Mouse (Mus musculus): ENCODE data around the gene Adcy4. TPM values are rescaled to one million over a fixed set of nuclear protein-coding genes. Genes with fewer than 3 reads are reported as not detected.

The Adcy4 gene
- polyA plus RNA-seq, 1 experiment from 2014 or later: 18.0 TPM

DNA sequence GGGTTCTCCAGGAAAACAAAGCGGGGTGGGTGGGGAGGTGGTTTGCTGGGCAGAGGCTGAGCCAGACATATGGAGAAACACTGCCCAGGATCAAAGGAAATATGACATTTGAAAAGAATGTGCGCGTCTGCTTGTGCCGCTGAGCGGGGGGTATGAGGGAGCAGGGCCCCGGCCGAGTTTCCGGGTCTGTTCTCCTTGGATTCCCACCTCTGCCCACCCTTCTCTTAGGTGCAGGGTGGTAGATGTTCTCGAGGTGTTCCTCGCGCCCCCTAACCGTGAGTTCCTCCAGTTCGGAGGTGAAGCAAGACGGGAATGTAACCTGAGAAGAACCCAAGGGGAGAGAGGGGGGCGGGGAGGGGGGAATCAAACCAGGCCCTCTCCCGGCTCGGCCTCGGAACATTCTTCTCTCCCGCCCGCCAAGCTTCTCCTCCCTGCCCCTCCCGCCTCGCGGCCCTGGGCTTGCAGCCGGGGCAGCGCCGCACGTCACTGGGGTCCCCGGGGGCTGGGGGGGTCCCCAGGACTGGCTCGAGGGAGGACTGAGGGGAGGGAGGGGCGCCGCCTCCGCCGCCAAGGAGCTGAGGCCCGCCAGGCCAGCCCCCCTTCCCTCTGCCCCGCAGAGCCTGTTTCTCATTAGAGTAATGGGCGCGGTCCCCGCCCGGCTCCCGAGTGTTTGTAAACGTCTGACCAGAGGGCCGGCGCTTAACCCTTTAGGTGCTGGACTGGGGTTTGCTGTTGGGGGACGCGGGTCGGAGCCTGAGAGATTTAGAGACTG lies 39.3 kb upstream of the Adcy4 start, which contains the start of gene Nfatc4:
TSS of gene Nfatc4 (plus strand) at position 154 of the 772 bp plus-strand sequence.
- peaks cover 9% of the 10 kb centered on the region; the same call in 1 of the 2 replicates for H3K36me3 ChIP-seq
- peak within 1 kb of the TSS; percentile 99 for H3K27ac ChIP-seq
- 1% methylated on average over 40 of the region's 46 CpGs for WGBS
- H3K9ac ChIP-seq: peak within 1 kb of the TSS; percentile 62
- peaks cover 37% of the 10 kb centered on the region for H3K4me1 ChIP-seq
- H3K4me2 ChIP-seq: peak within 1 kb of the TSS; percentile 79
- peak within 1 kb of the TSS; percentile 71 for H3K4me3 ChIP-seq
- no peaks in the 10 kb centered on the region for H3K27me3 ChIP-seq
- no peaks in the 10 kb centered on the region for H3K9me3 ChIP-seq
- peak; percentile 91 for ATAC-seq (ENCODE audit: borderline replicate concordance, extremely low read depth, low FRiP score, low TSS enrichment)

DNA sequence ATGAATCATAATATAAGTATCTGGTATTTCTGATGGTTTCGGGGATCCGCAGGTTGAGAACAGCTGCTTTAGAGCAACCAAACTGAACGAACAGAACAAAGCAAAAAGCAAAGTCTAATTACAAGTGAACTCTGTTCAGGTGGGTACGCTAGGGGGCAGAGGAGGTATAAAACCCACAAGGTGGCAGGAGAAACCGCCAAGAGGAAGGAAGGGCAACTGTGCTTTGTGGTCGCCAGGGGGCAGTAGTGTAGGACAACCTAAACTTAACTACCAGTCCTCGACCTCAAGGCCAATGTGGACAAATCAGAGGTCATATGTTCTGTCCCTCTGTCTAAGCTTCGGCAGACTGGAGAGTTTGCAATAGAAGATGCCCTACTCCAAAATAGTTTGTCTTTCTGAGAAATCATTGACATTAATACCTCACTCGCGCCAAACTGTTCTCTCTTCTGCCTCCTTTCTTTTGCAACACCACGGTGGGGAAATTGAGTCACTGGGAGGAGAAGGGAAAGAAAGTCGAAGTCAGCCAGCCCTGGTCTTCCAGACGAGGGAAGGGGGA lies 38.6 kb upstream of the Adcy4 start:
- Histone ChIP-seq H3K9me3 (no peaks in the 10 kb centered on the region), H3K4me2 (peak overlapping the region; percentile 79), H3K36me3 (peaks cover 4% of the 10 kb centered on the region; the same call in 1 of the 2 replicates), H3K27ac (peak overlapping the region; percentile 99), H3K9ac (peak overlapping the region; percentile 62), H3K27me3 (no peaks in the 10 kb centered on the region), H3K4me3 (peak overlapping the region; percentile 71), H3K4me1 (peaks cover 30% of the 10 kb centered on the region)
- ATAC-seq (ENCODE audit: borderline replicate concordance, extremely low read depth, low FRiP score, low TSS enrichment): no peak
- 3% methylated on average over 13 of the region's 13 CpGs for WGBS

DNA sequence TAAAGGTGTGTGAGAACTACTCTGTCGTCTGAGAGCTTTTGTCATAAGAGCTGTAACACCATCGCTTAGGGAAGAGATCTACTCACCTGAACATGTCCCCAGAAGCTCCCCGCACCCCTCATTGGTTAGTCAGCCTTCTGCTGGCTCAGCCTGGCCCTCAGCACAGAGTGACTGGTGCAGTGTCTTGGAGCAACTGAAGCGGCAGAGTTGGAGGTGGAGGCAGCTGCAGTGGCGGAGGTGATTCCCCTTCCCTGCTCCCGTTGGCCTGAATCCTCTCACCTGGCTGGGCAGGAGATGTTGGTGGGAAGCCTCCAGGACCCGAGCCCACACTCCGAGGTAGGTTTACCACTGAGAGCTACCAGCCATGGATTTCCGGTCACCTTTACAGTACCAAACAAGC lies 36.7 kb upstream of the Adcy4 start:
- no peak overlapping the region for H3K4me3 ChIP-seq
- H3K4me1 ChIP-seq: peaks cover 13% of the 10 kb centered on the region
- H3K27ac ChIP-seq: no peak overlapping the region
- H3K9me3 ChIP-seq: no peaks in the 10 kb centered on the region
- ATAC-seq (ENCODE audit: borderline replicate concordance, extremely low read depth, low FRiP score, low TSS enrichment): no peak
- no peaks in the 10 kb centered on the region for H3K36me3 ChIP-seq
- H3K4me2 ChIP-seq: no peak overlapping the region
- WGBS: 82% methylated on average over 9 of the region's 9 CpGs
- no peaks in the 10 kb centered on the region for H3K27me3 ChIP-seq
- H3K9ac ChIP-seq: no peak overlapping the region

DNA sequence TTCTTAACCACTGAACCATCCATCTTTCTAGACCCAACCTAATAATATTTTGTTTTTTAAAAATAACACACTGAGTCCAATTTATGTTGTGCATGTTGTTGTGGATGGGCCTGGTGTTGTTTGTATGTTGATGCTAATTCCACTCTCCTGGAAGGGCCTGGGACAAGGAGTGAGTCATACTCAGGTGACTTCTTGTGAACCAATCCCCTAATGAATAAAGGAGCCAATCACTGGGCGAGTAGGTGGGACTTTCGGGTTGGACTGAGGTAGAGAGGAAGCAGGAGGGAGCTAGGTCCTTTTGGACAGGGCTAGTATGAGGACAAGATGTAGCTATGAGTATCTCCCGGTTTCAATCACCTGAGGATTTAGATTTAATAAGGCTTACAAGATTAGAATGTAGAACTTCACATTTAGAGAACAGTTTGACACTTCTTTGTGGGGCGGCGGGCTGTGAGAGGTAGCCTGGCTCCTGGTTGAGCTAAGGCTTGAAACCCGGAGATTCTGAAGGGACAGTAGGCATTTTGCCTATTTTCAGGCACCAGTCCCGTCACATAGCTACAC lies 36.0 kb upstream of the Adcy4 start:
- no peaks in the 10 kb centered on the region for H3K27me3 ChIP-seq
- no peaks in the 10 kb centered on the region for H3K9me3 ChIP-seq
- no peak overlapping the region for H3K4me2 ChIP-seq
- no peak for ATAC-seq (ENCODE audit: borderline replicate concordance, extremely low read depth, low FRiP score, low TSS enrichment)
- WGBS: 74% methylated on average over 7 of the region's 7 CpGs
- no peaks in the 10 kb centered on the region for H3K36me3 ChIP-seq
- H3K4me3 ChIP-seq: no peak overlapping the region
- H3K9ac ChIP-seq: no peak overlapping the region
- H3K4me1 ChIP-seq: peaks cover 19% of the 10 kb centered on the region
- no peak overlapping the region for H3K27ac ChIP-seq

DNA sequence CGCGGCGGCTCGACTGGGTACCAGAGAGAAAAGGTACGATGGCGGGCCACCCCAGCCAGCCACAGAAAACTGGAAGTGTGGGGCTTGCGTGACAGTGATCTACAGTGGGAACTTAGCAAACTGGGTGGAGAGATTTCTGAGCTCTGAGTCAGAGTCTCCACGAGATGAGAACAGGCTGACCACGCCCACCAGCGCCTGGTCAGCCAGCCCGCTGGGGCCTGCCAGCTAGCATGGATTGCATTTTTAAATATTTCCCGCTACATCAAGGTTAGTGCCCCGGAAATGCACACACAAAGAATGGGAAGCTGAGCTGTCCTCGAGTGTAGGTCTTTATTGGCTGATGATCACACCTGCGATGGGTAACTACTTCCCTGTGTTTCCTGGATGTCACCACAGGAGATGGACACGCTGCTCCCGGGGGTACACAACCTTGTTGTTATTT lies 31.4 kb upstream of the Adcy4 start:
- no peaks in the 10 kb centered on the region for H3K36me3 ChIP-seq
- H3K9me3 ChIP-seq: no peaks in the 10 kb centered on the region
- ATAC-seq (ENCODE audit: borderline replicate concordance, extremely low read depth, low FRiP score, low TSS enrichment): peak; percentile 81; the same call in 1 of the 2 replicates
- 0 out of 2 replicates have a peak, but pooled peaks cover 9% of the 10 kb centered on the region for H3K4me1 ChIP-seq
- peak overlapping the region; percentile 32 for H3K9ac ChIP-seq
- peak overlapping the region; percentile 72 for H3K4me2 ChIP-seq
- peak overlapping the region; percentile 32 for H3K27ac ChIP-seq
- H3K4me3 ChIP-seq: peak overlapping the region; percentile 50
- H3K27me3 ChIP-seq: no peaks in the 10 kb centered on the region; the same call in 1 of the 2 replicates
- 14% methylated on average over 17 of the region's 17 CpGs for WGBS

DNA sequence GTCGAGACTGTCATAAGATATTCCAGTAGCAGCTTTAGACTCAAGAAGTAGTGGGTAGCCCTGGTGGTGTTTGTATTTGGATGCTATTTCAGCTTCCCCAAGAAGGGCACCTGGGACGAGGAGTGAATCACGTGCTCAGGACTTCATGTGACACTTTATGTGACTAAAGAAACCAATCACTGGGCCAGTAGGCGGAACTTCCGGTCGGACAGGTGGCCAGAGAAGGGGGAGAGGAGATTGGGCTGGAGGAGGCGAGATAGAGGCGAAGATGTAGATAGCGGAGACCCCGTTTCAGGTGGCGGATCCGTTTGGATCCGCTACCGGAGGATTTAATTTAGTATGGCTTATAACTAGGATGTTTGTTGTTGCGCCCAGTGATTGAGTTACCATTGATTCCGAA lies 31.0 kb upstream of the Adcy4 start:
- H3K36me3 ChIP-seq: no peaks in the 10 kb centered on the region
- H3K4me3 ChIP-seq: peak overlapping the region; percentile 50
- ATAC-seq (ENCODE audit: borderline replicate concordance, extremely low read depth, low FRiP score, low TSS enrichment): no peak
- H3K4me2 ChIP-seq: peak overlapping the region; percentile 72
- 22% methylated on average over 16 of the region's 16 CpGs for WGBS
- H3K27me3 ChIP-seq: no peaks in the 10 kb centered on the region; the same call in 1 of the 2 replicates
- no peaks in the 10 kb centered on the region for H3K9me3 ChIP-seq
- peak overlapping the region; percentile 32; the same call in 1 of the 2 replicates for H3K27ac ChIP-seq
- H3K9ac ChIP-seq: peak overlapping the region; percentile 32; the same call in 1 of the 2 replicates
- H3K4me1 ChIP-seq: 0 out of 2 replicates have a peak, but pooled peaks cover 9% of the 10 kb centered on the region

DNA sequence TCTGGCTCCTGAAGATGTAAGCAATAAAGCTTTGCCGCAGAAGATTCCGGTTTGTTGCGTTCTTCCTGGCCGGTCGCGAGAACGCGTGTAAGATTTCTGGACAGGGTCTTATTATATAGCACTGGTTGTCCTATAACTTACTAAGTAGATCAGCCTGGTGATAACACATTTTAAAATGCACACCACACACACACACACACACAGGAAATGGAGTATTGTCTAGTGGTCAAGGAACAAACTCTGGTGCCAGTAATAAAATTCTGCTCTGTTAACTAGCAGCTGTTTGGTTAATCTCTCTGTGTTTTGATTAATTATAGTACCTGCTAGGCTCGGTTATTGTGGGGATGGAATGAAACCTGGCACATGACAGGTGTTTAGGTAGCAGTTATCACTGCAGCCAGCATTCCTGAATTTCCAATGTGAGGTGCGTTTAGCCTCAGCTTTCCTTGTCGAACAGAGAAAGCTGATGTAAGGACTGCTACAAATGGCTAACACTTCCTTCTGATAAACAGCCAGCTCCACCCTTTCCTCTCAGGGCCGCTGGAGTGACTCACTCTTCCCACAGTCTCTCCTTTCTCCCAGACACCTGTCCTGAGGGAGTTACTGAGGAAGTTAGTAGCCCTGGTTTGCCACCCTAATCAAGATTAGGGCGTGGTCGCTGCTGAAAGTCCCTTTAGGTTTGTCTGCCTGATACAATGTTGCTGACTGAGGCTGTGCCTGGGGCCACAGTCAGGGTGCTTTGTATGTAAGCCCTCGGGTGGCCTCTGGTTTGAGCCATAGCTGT lies 11.7 kb upstream of the Adcy4 start:
- H3K9ac ChIP-seq: no peak overlapping the region
- H3K4me2 ChIP-seq: no peak overlapping the region
- peak overlapping the region; percentile 48 for H3K27ac ChIP-seq
- H3K4me3 ChIP-seq: no peak overlapping the region
- no peaks in the 10 kb centered on the region for H3K36me3 ChIP-seq
- no peak for ATAC-seq (ENCODE audit: borderline replicate concordance, extremely low read depth, low FRiP score, low TSS enrichment)
- no peaks in the 10 kb centered on the region for H3K27me3 ChIP-seq
- peaks cover 11% of the 10 kb centered on the region; the same call in 1 of the 2 replicates for H3K4me1 ChIP-seq
- 65% methylated on average over 15 of the region's 15 CpGs for WGBS
- H3K9me3 ChIP-seq: no peaks in the 10 kb centered on the region

DNA sequence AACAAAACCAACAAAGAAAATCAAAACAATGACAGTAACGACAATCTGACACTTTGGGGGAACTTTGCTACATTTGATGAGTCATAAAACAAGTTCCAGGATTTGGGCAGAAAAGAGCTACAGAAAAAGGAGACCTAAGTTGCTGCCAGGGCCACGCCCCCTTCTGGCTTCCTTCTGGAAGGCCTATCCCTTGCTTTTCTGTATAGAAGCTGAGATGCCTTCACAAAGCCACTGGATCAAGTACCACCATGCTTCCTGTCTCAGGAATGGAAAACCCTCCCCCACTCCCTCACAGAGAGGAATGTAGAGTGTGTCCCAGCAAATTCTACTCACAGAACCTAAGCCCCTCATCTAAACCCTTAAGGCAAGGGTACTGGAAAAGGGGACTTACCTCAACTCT lies 10.1 kb upstream of the Adcy4 start:
- H3K4me1 ChIP-seq: peaks cover 11% of the 10 kb centered on the region; the same call in 1 of the 2 replicates
- no peaks in the 10 kb centered on the region for H3K27me3 ChIP-seq
- ATAC-seq (ENCODE audit: borderline replicate concordance, extremely low read depth, low FRiP score, low TSS enrichment): no peak
- no peak overlapping the region for H3K4me3 ChIP-seq
- H3K36me3 ChIP-seq: no peaks in the 10 kb centered on the region
- H3K9ac ChIP-seq: no peak overlapping the region
- no peaks in the 10 kb centered on the region for H3K9me3 ChIP-seq
- 51% methylated on average over 2 of the region's 2 CpGs for WGBS
- peak overlapping the region; percentile 38 for H3K27ac ChIP-seq
- H3K4me2 ChIP-seq: no peak overlapping the region

DNA sequence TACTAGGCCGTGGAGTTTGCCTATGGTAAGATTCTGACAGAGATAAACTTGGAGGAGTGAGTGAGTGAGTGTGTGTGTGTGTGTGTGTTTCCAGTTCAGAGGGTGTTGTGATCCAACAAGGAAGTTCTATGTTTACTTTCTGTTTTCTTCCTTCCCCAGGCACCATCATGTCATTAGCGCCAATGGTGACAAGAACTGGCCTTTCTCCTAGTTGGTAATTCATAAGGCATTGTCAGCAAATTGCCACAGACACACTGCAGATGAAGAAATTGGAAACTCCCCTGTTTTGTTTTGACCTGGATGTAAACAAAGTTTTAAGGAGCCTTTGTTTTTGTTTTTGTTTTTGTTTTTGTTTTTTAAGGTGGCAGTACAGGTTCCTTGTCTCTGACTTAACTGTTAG lies 9.6 kb upstream of the Adcy4 start:
- no peaks in the 10 kb centered on the region for H3K27me3 ChIP-seq
- no peaks in the 10 kb centered on the region for H3K36me3 ChIP-seq
- H3K9ac ChIP-seq: no peak overlapping the region
- no peak overlapping the region for H3K4me2 ChIP-seq
- no peak overlapping the region for H3K4me3 ChIP-seq
- peak; percentile 39; the same call in 1 of the 2 replicates for ATAC-seq (ENCODE audit: borderline replicate concordance, extremely low read depth, low FRiP score, low TSS enrichment)
- H3K9me3 ChIP-seq: no peaks in the 10 kb centered on the region
- peaks cover 14% of the 10 kb centered on the region for H3K4me1 ChIP-seq
- H3K27ac ChIP-seq: 0 out of 2 replicates have a peak overlapping the region, but pooled peaks have one; percentile 3
- WGBS: 31% methylated on average over 2 of the region's 2 CpGs

DNA sequence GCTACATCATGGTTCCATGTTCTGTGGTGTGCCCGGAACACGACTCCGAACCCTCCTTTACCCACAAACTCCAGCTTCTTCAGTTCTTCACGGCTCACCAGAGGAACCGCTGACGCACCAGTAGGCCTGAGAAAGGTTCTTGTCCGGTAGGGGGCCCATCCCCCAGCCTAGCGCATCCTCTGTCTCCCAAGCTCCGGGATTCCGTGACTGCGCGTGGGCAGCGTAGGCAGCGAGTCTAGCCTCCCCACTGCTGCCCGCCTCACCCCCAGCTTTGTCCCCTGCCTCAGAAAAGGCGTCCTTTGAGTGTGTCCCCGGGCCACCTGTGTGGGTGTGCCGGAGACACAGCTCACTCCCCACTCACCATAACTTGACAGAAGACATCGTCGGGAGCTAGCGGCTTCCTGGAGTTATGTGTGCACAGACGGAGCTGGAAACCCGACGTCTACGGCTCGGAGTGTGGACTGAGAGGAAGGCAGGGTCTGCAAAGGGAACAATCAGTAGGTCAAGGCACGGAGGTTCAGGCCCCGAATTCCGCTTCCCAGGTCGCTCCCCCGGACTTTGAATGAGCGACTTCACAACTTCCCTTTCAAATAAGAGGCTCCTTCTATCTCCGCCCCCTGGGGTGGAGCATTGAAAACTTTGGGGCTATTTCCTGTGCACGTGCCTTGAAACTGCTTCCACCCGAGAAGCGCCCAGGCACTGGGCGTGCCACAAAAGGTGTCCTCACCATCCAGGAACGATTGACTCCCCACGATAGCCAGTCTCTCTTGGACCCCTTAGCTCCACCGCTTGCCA lies 4.6 kb upstream of the Adcy4 start, which contains the start of gene Ripk3:
TSS of gene Ripk3 (minus strand) at position 610 of the 795 bp plus-strand sequence.
- H3K27ac ChIP-seq: no peak within 1 kb of the TSS
- peak; percentile 24; the same call in 1 of the 2 replicates for ATAC-seq (ENCODE audit: borderline replicate concordance, extremely low read depth, low FRiP score, low TSS enrichment)
- H3K27me3 ChIP-seq: peaks cover 31% of the 10 kb centered on the region
- WGBS: 3% methylated on average over 40 of the region's 40 CpGs
- H3K4me3 ChIP-seq: peak within 1 kb of the TSS; percentile 42
- H3K9me3 ChIP-seq: no peaks in the 10 kb centered on the region
- H3K4me2 ChIP-seq: peak within 1 kb of the TSS; percentile 77
- H3K4me1 ChIP-seq: peaks cover 17% of the 10 kb centered on the region
- peak within 1 kb of the TSS; percentile 23; the same call in 1 of the 2 replicates for H3K9ac ChIP-seq
- H3K36me3 ChIP-seq: no peaks in the 10 kb centered on the region

Data from lung, embryonic 15.5 days (tissue).